Mouse (Mus musculus): ENCODE data around the gene Dpp6.

- TF ChIP-seq CTCF (IDR thresholded peaks at IDR 0.05; ENCODE audit: low read depth, low read length) = no peak
- TF ChIP-seq POLR2AphosphoS5 (IDR thresholded peaks at IDR 0.05; ENCODE audit: insufficient replicate concordance, low read depth, low read length) = no peak
- no peak for TF ChIP-seq TAL1 (conservative IDR thresholded peaks at IDR 0.05; ENCODE audit: low read depth, low read length)
- TF ChIP-seq GATA1 (IDR thresholded peaks at IDR 0.05; ENCODE audit: borderline replicate concordance, low read length) = no peak
- TF ChIP-seq GATA2 (IDR thresholded peaks at IDR 0.05; ENCODE audit: borderline replicate concordance, low read depth, low read length) = no peak
Measured at GRCm38 (mm10) chr5:27060114-27060513, 243.1 kb downstream of the Dpp6 start.

Measured in G1E (cell line).